Mouse (Mus musculus): ENCODE results near the gene Syngr4.

DNA sequence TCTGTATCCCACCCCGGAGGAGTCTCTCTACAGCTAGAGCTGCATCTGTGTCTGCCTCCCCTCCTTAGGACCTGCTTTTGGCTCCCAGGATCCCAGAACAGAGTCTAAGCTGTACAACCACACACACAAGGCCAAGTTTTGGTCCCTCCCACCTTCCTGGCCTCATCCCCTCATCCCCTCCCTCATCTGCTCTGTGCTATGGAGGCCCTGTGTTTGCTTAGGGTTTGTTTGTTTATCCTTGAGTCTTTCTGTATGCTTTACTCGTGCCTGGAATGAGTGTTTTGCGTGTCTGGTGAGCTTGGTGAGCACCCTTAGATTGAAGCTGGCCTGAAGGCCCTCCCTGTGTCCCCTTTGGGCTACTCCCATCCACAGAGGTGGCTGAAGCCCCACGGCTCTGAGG, 37.5 kb downstream of the Syngr4 start:
- TF ChIP-seq POLR2A (IDR thresholded peaks at IDR 0.05; ENCODE audit: low read depth, low read length) (no peak), CTCF (IDR thresholded peaks at IDR 0.05; ENCODE audit: extremely low read depth, insufficient read length, insufficient replicate concordance, low read depth, low read length) (no peak)

All from small intestine, adult 2 months (tissue).